Mouse (Mus musculus): ENCODE results near the gene Taf1a.

DNA sequence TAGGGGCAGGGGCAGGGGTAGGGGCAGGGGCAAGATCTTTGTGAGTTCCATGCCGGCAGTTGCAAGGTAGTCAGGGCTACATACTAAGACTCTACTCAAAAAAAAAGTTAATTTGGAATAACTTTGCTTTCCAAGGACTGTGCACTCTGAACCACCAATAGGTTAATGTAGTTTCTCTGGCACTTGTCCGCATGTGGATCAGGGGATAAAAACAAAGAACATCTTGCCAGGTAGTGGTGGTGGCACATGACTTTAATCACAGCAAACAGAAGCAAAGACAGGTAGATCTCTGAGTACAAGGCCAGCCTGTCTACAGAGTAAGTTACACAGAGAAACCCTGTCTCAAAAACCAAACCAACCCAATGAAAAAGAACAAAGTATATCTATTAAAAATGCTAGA lies 6.2 kb upstream of the Taf1a start:
- TF ChIP-seq CTCF (IDR thresholded peaks at IDR 0.05; ENCODE audit: control insufficient read depth, insufficient read depth, insufficient replicate concordance, low read depth, low read length): no peak
- TF ChIP-seq POLR2A (IDR thresholded peaks at IDR 0.05; ENCODE audit: control insufficient read depth, low read depth, low read length): no peak
